Mouse (Mus musculus): ENCODE data around the gene Hnrnpdl.

DNA sequence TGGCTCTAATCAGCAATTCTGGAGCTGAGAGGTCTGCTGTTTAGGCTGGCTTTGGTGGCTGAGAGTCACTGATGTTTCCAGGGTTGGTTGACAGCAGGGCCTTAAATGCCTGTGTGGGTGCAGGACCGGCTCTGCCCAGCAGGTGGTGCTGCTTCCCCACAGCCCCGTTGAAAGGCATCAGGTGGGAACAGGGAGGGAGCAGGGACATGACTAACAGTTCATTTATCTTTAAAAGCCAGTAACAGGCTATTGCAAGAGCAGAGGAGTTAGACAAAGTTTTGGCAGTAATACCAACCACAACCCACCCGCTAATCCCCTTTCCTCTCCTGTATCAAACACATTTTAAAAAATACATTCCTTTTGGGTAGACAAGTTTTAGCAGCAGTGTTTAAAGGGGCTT is 30.8 kb upstream of the Hnrnpdl start:
- peak; percentile 81 for TF ChIP-seq CTCF (IDR thresholded peaks at IDR 0.05; ENCODE audit: low read depth, low read length)
- TF ChIP-seq POLR2A (IDR thresholded peaks at IDR 0.05; ENCODE audit: borderline replicate concordance, low read depth, low read length) = no peak
